Mouse (Mus musculus) cerebellum, adult 9-10 months (tissue): Measurements from ENCODE around the gene Ndufaf3.
A peak's percentile ranks its signal among the peaks of the same experiment; 100 is the strongest.
"Not testable (repeated sequence)": the region's sequence is repeated elsewhere in the genome, so short reads cannot be mapped to it uniquely, and the experiment has no call there.

Source experiments
- DNase-seq: peaks from one replicate; pipeline ENCODE4 v3.0.0; 2022

Gene Ndufaf3

DNA sequence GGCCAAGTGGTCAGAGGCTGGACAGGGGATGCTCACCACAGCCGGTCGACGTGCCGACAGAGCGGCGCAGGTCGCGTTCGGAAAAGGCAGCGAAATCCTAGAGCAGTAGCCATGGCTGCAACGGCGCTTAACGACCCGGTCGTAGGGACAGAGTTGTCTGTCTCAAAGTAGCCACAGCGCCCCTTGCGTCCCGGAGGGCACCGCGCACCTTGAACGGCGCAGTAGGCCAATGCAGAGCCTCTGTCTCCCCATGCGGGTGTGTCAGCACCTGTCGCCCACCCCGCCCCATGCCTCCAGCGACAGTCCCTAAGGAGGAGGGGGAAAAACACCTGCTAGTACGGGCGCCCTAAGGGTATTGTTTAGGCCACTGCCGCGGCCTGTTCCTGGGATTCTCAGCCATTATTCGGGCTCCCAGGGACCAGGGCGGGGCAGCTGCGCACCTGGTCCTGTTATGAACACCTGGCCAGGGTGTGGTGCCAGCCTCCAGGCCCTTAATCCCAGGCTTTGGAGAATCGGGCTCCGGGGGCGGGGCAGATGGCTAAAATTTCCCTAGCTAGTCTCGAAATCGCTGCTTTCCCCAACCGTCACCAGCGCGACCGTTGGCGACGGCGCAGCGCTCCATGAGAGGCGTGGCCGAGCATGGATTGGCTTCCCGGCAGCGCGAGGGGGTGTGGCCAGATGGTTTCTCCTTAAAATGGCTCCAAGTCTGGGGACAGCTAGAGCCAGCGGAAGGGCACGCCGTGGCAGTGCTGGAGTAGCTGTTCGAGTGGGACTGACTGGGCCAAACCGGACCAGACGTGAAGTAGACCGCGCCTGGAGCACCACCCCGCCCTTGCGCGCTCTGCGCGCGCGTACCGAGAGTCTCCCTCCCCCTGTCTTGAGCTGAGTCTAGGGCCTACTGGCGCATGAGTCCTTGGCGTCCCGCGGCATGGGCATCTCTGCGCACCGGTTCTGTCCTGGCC, at the start of gene Ndufaf3:
Ndufaf3 (minus strand) TSS at position 620 of the 962 bp plus-strand sequence.
- DNase-seq: peak; percentile 96

DNA sequence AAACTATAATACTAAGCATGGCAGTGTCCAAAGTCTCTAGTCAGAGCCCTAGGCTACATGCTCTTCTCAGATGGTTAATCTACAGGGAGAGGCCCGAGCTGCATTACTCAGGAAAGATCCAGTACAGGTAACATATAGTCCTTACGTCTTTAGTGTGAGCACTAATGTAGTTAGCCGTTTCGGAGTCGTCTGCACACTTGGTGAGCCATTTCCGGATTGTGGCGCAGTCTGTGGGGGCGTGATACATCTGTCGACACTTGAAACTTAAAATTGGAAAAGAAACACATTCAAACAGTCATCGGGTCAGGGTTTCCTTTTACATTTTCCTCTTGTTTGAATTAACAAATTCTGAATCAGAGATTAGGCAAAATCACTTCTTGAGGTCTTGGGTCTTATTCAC, 44.3 kb upstream of the Ndufaf3 start:
- DNase-seq: no peak

DNA sequence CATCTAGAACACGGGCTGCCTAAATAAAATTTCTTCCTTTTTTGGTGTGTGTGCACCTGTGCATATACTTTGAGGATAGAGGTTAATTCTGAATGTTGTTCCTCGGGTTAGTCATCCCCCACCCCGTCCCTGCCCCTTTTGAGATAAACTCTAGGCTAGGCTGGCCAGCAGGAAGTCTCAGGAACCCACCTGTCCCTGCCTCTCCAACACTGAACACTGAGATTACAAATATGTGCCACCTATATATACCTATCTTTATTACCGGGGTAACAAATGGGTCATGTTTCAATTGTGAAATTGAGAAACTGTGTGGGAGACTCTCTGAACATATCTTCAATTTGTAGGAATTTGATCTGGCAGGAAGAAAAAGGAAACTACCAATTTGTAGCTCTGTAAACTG, 41.7 kb upstream of the Ndufaf3 start:
- DNase-seq: no peak

DNA sequence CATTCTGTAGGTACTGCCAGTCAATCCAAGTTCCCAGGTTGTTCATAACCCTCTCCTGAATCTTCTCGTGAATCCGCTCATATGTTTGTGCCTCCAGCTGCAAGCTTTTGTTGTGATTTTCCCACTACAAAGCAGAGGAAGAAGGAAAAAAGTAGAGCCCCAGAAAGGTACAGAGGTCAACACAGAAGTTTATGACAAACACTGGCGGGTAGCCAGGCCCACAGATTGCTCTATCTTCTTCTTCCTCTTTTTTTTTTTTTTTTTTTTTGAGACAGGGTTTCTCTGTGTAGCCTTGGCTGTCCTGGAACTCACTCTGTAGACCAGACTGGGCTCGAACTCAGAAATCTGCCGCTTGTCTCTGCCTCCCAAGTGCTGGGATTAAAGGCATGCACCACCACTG, 40.7 kb upstream of the Ndufaf3 start:
- DNase-seq: not testable (repeated sequence)

DNA sequence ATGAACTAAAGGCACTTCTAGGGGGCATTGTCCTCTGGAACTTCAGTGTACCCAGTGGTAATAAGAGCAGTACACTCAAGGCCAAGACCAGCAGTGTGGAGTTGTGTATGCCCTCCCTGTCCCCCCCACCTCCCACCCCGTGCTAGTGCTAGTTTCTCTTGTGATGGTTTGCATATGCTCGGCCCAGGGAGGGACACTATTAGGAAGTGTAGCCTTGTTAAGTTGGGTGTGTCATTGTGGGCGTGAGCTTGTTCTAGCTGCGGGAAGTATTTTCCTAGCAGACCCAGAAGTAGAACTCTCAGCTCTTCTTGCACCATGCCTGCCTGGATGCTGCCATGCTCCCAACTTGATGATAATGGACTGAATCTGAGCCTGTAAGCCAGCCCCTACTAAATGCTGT, 34.8 kb upstream of the Ndufaf3 start:
- no peak for DNase-seq

DNA sequence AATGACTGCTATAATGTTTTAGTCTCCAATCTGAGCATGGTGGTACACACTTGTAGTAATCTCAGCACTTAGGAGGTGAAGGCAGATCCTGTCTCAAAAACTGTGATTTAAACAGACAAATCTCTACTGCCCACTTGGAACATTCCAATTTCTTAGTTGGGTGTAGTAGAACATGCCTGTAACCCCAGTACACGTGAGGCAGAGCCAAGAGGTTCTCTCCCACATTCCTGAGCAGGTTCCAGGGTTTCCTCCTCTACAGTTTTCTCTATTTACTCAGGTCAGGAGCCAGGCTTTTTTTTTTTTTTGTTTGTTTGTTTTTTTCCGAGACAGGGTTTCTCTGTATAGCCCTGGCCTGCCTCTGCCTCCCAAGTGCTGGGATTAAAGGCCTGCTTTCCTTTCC, 32.8 kb upstream of the Ndufaf3 start:
- no peak for DNase-seq

DNA sequence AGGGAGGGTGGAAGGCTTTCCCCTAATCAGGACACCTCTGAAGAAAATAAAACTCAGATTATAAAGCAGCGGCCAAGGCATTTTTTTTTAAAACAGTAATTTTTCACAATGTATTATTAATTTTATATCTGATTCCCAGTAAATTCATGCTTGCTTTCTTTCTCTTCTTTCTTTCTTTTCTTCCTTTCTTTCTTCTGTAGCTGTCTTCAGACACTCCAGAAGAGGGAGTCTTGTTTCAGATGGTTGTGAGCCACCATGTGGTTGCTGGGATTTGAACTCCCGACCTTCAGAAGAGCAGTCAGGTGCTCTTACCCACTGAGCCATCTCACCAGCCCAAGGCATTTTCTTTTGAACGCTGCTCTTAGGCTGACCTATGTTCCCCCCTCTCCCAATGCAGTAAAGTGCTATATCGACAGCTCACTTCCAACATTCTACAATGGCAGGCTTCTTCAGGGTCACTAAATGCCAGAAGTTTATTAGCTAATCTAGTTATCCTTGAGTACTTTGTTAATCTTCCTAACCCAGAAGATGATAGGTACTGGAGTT, 31.9 kb upstream of the Ndufaf3 start:
- no peak for DNase-seq

DNA sequence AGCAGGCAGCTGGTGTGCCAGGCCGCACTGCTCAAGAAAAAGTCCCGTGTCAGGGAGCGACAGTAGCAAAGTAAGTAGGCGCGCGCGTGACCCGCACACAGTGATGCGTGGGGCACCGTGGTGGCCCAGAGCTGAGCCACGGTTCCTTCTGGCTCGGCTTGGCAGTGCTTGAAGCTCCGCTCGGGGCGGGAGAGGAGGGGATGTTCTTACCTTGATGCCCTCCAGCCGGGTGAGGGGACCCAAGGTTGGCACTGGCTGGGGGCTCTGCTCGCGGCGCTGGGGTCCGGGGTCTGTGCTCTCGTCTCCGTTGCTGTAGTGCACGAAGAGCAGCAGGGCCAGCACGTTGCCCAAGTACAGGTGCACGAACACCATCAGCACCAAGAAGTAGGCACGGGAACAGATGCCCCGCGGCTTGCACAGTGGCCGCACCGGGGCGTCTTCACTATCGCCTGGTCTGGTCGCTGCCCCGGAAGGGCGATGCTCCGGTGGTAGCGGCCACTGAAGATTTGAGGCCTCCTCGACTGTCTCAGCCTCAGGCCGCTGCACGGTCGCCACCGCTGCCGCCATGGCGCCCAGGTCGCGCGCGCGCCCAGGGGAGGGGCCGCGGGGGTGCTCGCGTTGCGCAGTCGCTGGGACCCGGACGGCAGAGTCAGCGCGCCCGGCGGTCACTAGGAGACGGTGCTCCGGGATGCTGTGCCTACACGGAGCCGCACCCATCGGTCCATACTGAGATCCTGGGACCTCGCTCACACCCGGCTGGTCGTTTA, 29.9 kb upstream of the Ndufaf3 start, which contains the start of gene P4htm:
P4htm (minus strand) TSS at position 670 of the 767 bp plus-strand sequence.
- peak; percentile 79 for DNase-seq

DNA sequence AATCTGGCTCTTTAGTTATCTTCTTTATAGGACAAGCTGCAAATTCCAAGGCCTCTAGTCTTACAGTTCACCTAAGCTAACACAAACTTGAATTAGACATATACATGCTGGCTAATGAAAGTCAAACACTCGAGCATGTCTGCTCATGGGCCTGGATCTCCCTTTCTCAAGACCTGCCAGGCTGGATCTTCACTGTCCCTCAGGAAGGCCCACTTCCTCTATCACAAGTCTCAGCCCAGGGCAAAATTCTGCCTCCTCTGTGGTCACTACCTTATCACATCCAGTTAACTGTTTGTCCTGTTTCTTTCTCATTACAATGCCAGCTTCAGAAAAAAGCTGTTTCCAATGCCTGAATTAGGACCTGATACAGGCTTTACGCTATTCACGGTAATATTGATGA, 27.1 kb upstream of the Ndufaf3 start:
- no peak for DNase-seq

DNA sequence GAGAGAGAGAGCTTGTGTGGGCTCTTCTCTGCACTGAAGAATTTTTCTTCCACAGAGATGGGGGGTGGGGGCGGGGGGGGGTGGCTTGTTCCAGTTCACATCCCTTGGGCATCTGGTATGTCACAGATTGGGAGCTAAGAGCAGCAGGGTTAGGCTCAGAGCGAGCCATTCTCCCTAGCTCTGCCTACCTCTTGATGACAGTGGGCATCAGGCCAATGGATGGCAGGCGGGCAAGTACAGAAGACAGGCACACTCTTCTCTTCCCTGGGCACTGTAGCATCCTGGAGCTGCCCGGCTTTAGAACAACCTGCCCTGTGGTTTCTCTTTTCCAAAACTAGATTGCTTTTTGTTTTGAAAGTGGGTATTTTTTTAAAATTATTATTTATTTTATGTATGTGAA, 24.2 kb upstream of the Ndufaf3 start:
- DNase-seq: peak; percentile 58

DNA sequence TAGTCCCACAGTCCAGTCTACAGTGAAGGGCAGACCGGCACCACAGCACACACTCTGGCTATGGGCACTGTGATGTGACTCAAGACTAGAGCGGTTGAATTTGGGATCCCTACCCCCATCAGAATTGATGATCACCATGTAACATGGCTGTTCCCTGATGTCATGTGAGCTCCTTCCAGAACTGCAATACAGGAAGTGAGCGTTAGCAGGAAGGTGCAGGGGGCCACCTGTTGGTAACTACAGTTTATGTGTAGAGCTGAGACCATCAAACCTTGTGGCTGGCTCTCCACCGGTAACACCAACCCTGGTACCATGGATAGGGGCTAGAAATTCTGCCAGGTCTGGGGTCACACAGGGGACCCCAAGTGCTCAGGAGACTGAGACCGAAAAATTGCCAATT, 22.0 kb upstream of the Ndufaf3 start:
- DNase-seq: peak; percentile 30

DNA sequence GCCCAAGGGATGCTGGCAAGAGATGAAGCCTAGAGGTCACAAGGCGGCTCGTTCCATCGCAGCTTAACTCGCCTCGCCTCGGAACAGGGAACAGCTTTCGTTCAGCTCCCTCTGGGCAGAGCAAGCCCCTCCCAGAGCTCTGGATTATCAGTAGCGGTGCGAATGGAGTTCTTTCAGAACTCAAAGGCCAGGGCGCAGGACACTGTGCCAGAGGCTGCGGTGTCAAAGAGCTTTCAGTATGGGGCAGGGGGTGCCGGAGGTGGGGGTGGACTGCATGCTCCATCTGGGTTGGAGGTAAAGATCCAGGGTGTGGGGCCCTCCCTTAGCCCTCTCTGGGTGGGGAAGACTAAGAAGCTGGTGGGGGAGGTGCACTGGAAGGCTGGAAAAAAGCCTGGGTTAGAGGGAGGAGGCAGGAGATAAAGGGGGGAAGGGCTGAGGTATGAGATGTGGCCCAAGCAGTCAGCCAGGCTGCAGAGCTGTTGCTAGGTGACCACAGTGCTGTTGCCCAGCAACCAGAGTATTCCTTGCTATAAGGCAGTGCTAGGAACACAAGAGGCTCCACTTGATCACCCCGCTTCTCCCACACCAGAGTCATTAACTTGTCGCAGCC, 20.4 kb upstream of the Ndufaf3 start:
- DNase-seq: peak; percentile 76

DNA sequence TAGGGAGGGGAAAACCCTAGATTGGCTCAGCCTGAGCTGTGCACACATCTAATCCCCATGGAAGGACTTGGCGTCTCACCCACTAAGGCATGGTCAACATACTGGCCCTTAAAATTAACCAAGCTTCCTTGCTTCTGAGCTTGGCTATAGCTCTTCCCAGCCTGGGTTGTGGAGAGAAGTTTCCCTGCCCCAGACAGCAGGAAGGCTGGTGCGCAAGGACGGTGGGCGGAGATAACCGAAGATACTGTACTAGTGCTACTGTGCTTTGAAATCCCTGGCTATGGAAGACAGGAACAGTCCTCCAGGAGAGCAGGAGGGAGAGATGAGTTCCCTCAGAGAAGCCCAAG, 12.1 kb upstream of the Ndufaf3 start:
- DNase-seq: no peak

DNA sequence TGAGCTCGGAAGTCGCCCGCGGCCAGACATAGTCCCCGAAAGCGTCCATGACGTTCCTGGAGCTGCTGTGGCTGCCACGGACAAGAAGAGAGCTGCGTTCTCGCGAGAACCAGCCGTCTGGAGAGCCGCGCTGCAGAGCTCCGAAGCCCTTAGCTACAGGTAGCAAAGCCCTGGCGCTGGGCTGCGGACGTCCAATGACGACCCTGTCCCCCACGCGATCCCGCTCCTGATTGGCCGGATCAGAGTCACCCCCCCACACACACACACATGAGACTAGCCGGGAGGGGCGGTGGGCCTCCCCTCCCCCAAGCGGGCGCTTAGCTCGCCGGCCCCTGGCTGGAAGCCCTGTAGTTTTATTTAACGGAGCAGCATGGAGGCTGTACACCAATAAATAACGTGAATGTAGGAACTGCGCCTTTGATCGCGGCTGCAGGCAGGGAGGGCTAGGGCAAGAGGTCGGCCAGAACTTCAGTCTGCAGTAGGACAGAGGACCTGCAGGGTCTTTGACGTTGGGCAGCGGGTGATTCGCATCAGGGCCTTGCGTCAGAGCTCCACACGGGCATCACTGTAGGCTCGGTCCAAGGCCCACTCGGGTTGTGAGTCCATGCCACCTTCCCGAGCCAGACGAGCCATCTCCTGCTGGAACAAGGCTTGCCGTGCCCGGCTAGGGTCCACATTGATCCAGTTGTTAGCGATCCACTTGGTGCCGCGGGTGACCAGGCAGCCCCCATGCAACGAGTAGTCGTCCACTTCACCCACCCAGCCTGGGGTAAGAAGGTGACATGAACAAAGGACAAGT, 11.5 kb upstream of the Ndufaf3 start, which contains the start of gene Wdr6:
Wdr6 (minus strand) TSS at position 195 of the 799 bp plus-strand sequence.
- peak; percentile 93 for DNase-seq

DNA sequence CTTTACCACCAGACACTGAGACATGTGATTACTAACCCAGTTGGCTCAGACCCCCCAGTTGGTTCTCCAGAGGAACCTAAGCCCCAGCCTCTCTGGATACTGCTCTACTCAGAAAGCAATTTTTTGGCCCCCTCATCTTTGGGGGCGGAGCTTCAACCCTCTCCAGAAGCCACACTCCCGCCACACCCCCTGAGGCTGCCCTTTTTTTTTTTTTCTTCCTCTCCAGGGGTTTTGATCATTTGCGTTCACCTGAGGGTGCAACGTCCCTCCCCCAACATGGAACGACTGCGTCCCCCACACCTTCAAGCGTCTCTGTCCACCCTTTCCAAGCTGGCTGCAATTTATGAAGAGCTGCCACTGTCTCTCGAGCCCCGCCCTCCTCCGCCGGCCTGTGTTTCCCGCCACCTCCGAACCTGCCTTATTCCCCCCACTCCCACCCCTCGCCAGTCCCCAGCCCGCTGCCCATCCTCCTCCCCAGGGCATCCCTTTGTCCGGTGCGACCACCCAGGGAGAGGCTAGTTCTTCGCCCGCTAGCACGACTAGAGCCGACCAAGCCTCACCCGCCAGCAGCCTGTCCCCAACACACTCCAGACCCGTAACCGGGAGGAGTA, 10.8 kb upstream of the Ndufaf3 start:
- DNase-seq: peak; percentile 73

DNA sequence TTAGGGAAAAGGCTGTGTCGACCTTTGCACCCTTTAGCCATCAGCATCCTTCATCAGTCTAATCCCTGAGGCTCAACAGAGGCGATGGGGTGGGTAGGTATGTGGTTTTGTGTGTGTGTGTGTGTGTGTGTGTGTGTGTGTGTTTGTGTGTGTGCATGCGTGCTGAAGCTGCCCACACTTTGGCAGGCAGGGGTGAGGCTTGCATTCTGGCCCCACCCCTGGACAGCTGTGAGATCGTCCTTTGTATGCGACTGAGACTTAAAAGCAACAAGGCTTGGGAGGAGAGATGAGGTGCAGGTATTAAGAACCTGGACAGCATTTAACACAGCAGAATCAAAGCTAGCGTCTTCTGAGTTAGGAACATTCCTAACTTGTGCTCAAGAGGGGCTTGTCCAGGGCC, 9.8 kb upstream of the Ndufaf3 start:
- no peak for DNase-seq

DNA sequence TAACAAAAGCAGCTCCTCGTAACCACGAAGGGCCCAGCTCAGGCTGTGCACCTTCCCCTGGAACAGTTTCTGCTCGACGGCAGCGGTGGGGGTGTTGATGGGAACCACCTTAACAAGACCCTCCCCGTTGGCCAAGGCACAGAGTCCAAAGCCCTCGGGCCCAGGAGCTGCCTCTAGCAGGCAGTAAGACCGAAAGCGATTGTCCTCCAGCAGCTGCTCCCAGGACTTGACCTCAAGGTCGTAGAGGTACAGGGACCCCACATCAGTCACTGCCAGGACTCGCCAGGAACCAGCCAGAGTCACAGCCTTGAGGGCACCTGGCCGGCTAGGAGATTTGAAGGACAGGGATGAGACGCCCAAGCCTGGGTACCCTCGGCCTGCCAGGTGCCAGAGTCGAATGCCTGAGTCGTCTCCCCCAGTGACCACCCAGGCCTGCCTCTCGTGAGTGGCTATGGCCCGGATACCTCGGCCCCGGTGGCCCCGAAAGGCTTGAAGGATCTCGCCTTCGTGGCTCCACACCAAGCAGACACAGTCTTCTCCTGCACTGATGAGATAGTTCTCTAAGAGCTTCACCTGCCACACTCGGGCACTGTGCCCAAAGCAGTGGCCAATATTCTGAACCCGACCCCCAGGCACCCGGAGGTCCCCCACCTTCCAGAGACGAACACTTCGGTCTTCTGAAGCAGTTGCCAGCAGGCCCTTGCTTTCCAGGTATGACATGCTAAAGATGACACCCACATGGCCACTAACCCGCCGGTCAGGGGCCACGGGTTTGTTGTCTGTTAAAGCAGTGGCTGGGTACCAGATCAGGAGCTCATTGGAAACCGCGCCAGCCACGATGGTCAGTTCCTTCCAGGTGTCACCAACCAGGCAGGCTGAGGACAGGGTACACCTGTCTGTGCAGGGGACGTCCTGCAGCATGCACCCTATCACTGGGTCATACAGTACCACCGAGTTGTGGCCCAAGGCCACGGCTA, 8.4 kb upstream of the Ndufaf3 start:
- peak; percentile 53 for DNase-seq

DNA sequence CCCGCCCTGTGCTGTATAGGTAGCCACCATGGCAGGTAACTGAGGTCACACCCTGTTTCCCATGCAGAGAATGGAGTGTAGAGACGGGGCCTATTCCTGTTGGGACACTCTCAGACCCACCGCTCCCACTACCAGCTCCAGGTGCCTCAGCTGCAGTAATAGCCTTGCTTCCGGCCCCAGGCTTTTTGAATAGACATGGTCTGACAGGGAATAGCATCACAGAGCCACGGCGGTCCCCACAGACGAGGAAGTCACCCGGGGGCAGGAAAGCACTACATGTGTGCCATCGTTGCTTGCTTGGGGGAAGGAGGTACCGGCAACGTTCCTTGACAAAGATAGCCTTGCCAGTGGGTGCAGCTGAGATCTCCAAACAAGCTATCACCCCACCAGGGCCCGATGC, 7.7 kb upstream of the Ndufaf3 start:
- DNase-seq: no peak

DNA sequence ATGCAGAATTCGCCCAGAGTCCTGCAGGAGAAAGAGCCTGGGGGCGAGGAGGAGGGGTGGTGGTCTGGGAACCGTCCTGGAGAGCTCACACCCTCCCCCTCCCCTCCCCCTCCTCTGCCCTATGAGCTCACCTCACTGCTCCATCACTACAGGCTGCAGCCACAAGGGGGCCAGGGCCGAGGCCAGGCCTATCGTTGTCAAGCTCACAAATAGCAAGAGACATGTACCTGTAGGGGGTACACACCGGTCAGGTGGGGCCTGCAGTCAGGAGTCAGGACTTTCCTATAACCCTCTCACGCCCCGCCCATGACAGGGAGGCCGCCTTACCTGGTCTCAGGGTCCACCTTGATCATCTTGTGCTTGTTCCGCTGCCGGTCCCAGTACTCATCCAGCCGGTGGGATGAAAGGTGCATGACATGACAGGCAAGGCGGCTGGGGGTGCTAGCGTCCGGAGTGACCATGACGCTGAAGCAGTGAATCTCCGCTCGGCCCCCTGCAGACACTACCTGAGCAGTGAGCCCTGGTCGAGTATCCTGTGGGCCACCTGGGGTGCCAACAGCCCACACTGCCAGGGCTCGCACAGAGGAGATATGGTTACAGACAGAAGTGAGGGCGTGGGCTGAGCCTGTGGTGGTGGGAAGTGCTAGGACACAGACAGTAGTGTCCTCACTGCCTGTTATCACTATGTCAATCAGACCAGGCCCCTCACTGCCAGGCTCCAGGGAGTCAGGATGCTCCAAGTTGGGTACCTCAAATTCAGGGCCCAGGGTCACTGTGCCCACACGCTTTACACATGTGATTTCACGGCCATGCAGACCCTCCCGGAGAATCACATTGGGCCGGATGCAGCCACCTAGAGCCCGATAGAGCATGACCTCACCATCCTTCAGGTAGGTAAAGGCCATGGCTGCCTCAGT, 6.8 kb upstream of the Ndufaf3 start:
- peak; percentile 71 for DNase-seq
